Mouse (Mus musculus): ENCODE measurements around the gene Tuba8.
A peak's percentile ranks its signal among the peaks of the same experiment; 100 is the strongest.

The Tuba8 gene

GRCm38 (mm10) chr6:121197807-121198365 is 12.6 kb upstream of the Tuba8 start:
- DNase-seq: peak; percentile 25

- DNase-seq: no peak
These were observed 10.0 kb upstream of the Tuba8 start for GRCm38 (mm10) chr6:121200458-121200857.

GRCm38 (mm10) chr6:121202026-121202425 is 8.5 kb upstream of the Tuba8 start:
- DNase-seq: no peak

- DNase-seq: no peak
These were observed 4.0 kb upstream of the Tuba8 start for GRCm38 (mm10) chr6:121206481-121206880.

GRCm38 (mm10) chr6:121209584-121209983 is 912 bp upstream of the Tuba8 start:
- DNase-seq: no peak

GRCm38 (mm10) chr6:121210926-121211289 is 412 bp downstream of the Tuba8 start:
- DNase-seq: no peak

- DNase-seq: no peak
These were observed 1.2 kb downstream of the Tuba8 start for GRCm38 (mm10) chr6:121211743-121212142.

GRCm38 (mm10) chr6:121212988-121213387 is 2.5 kb downstream of the Tuba8 start:
- DNase-seq: no peak

- no peak for DNase-seq
These were observed 3.7 kb downstream of the Tuba8 start for GRCm38 (mm10) chr6:121214221-121214620.

GRCm38 (mm10) chr6:121214667-121215330 is 4.3 kb downstream of the Tuba8 start:
- no peak for DNase-seq

GRCm38 (mm10) chr6:121215336-121215735 is 4.8 kb downstream of the Tuba8 start:
- DNase-seq: no peak

- no peak for DNase-seq
These were observed 5.4 kb downstream of the Tuba8 start for GRCm38 (mm10) chr6:121215896-121216295.

- DNase-seq: no peak
These were observed 6.2 kb downstream of the Tuba8 start for GRCm38 (mm10) chr6:121216589-121217255.

GRCm38 (mm10) chr6:121218002-121218401 is 7.5 kb downstream of the Tuba8 start:
- DNase-seq: no peak

GRCm38 (mm10) chr6:121219406-121219805 is 8.9 kb downstream of the Tuba8 start:
- no peak for DNase-seq

- DNase-seq: no peak
These were observed 9.7 kb downstream of the Tuba8 start for GRCm38 (mm10) chr6:121220181-121220580.

- DNase-seq: no peak
These were observed 11.5 kb downstream of the Tuba8 start for GRCm38 (mm10) chr6:121221876-121222597.

GRCm38 (mm10) chr6:121223001-121223400 is 12.5 kb downstream of the Tuba8 start:
- DNase-seq: no peak

- no peak for DNase-seq
These were observed 13.6 kb downstream of the Tuba8 start for GRCm38 (mm10) chr6:121224067-121224466.

- DNase-seq: peak; percentile 50
These were observed 14.5 kb downstream of the Tuba8 start for GRCm38 (mm10) chr6:121224993-121225392.

GRCm38 (mm10) chr6:121226043-121226442 is 15.5 kb downstream of the Tuba8 start:
- DNase-seq: no peak

- no peak for DNase-seq
These were observed 16.2 kb downstream of the Tuba8 start for GRCm38 (mm10) chr6:121226744-121227143.

- DNase-seq: no peak
These were observed 17.9 kb downstream of the Tuba8 start for GRCm38 (mm10) chr6:121228421-121228820.

GRCm38 (mm10) chr6:121232652-121233051 is 22.2 kb downstream of the Tuba8 start:
- no peak for DNase-seq
